Mouse (Mus musculus) intestine, embryonic 14.5 days (tissue): Measurements from ENCODE around the gene Klhl31. TPM values are rescaled to one million over a fixed set of nuclear protein-coding genes. Genes with fewer than 3 reads are reported as not detected.

Experiments
- ATAC-seq: fragments of 200-750 bp; cut with Nextera tagmentation; replicated peaks from 2 replicates; pipeline ENCODE4 v1.8.0; 2017; ENCODE audit warnings: low read depth, moderate number of reproducible peaks, moderate TSS enrichment, moderate library complexity; ENCODE audit not compliant: low FRiP score, low TSS enrichment
- DNase-seq: peaks from one replicate; pipeline ENCODE4 v3.0.0-alpha.2; 2018; ENCODE audit warnings: low spot score
- H3K27ac ChIP-seq: fragments of 300-500 bp; sonication (generic); 2 replicates; pipeline ENCODE4 v1.5.1; 2014; ENCODE audit warnings: low read depth, mild to moderate bottlenecking, control low read depth
- H3K27me3 ChIP-seq: fragments of 300-500 bp; sonication (generic); replicated peaks from 2 replicates; pipeline ENCODE4 v1.6.1; 2014; ENCODE audit warnings: low read length, control low read depth; ENCODE audit not compliant: control insufficient read depth, insufficient read depth
- H3K36me3 ChIP-seq: fragments of 300-500 bp; sonication (generic); 2 replicates; pipeline ENCODE4 v1.6.1; 2014; ENCODE audit warnings: low read length, control low read depth; ENCODE audit not compliant: control insufficient read depth, insufficient read depth
- H3K4me1 ChIP-seq: fragments of 300-500 bp; sonication (generic); replicated peaks from 2 replicates; pipeline ENCODE4 v1.6.1; 2014; ENCODE audit warnings: low read length, control low read depth, mixed read lengths; ENCODE audit not compliant: control insufficient read depth, insufficient read depth
- H3K4me2 ChIP-seq: fragments of 300-500 bp; sonication (generic); 2 replicates; pipeline ENCODE4 v1.6.1; 2014; ENCODE audit warnings: low read length
- H3K4me3 ChIP-seq: fragments of 300-500 bp; sonication (generic); 2 replicates; pipeline ENCODE4 v1.5.1; 2014; ENCODE audit warnings: low read depth, low read length, control low read depth, mixed read lengths
- H3K9ac ChIP-seq: fragments of 300-500 bp; sonication (generic); 2 replicates; pipeline ENCODE4 v1.6.1; 2014; ENCODE audit warnings: mild to moderate bottlenecking, low read length
- H3K9me3 ChIP-seq: fragments of 300-500 bp; sonication (generic); 2 replicates; pipeline ENCODE4 v1.6.1; 2016; ENCODE audit warnings: low read length, control low read depth; ENCODE audit not compliant: control insufficient read depth
- WGBS: fragments of 180-500 bp; shearing (Covaris S2); extraction: QIAGEN DNeasy Blood & Tissue Kit; methylation state at CpG from one replicate; pipeline ENCODE4 v1.1.7; 2014; 5-methylcytosine and 5-hydroxymethylcytosine counted together
- polyA plus RNA-seq: library from polyadenylated mRNA; unstranded; fragments of >200 nt; fragmentation: Nextera tagmentation; extraction: Ambion mirVana; gene quantifications from 2 replicates; pipeline ENCODE4 v1.2.1, GENCODE M21; 2014

Gene Klhl31
- polyA plus RNA-seq, 1 experiment from 2014 or later, result 0.09 TPM

GRCm38 (mm10) chr9:77695586-77695985 is 59.3 kb downstream of the Klhl31 start:
- 83% methylated on average over 5 of the region's 5 CpGs for WGBS
- Histone ChIP-seq H3K4me1 (no peaks in the 10 kb centered on the region), H3K9me3 (no peaks in the 10 kb centered on the region), H3K9ac (no peak overlapping the region), H3K27ac (no peak overlapping the region), H3K4me3 (no peak overlapping the region), H3K27me3 (no peaks in the 10 kb centered on the region), H3K4me2 (no peak overlapping the region), H3K36me3 (no peaks in the 10 kb centered on the region)
- no peak for ATAC-seq
- no peak for DNase-seq

GRCm38 (mm10) chr9:77703476-77703875 is 67.2 kb downstream of the Klhl31 start:
- Histone ChIP-seq H3K9ac (no peak overlapping the region), H3K4me3 (no peak overlapping the region), H3K9me3 (no peaks in the 10 kb centered on the region), H3K27ac (no peak overlapping the region), H3K36me3 (no peaks in the 10 kb centered on the region), H3K4me1 (no peaks in the 10 kb centered on the region), H3K4me2 (no peak overlapping the region), H3K27me3 (no peaks in the 10 kb centered on the region)
- WGBS, result 72% methylated on average over 4 of the region's 4 CpGs
- DNase-seq (no peak), ATAC-seq (no peak)

GRCm38 (mm10) chr9:77704108-77704507 is 67.8 kb downstream of the Klhl31 start:
- no peaks in the 10 kb centered on the region for H3K27me3 ChIP-seq
- 73% methylated on average over 4 of the region's 4 CpGs for WGBS
- no peak overlapping the region for H3K4me3 ChIP-seq
- H3K9me3 ChIP-seq, result no peaks in the 10 kb centered on the region
- ATAC-seq (no peak), DNase-seq (no peak)
- H3K36me3 ChIP-seq, result no peaks in the 10 kb centered on the region
- no peak overlapping the region for H3K4me2 ChIP-seq
- H3K9ac ChIP-seq, result no peak overlapping the region
- H3K4me1 ChIP-seq, result no peaks in the 10 kb centered on the region
- no peak overlapping the region for H3K27ac ChIP-seq

- H3K27me3 ChIP-seq, result no peaks in the 10 kb centered on the region
- ATAC-seq, result no peak
- H3K27ac ChIP-seq, result no peak overlapping the region
- no peak overlapping the region for H3K4me2 ChIP-seq
- H3K9ac ChIP-seq, result no peak overlapping the region
- no peak for DNase-seq
- H3K4me1 ChIP-seq, result no peaks in the 10 kb centered on the region
- H3K9me3 ChIP-seq, result no peaks in the 10 kb centered on the region
- H3K4me3 ChIP-seq, result no peak overlapping the region
- H3K36me3 ChIP-seq, result no peaks in the 10 kb centered on the region
- 85% methylated on average over 6 of the region's 6 CpGs for WGBS
Measured at GRCm38 (mm10) chr9:77706515-77706914, 70.2 kb downstream of the Klhl31 start.

- 62% methylated on average over 9 of the region's 9 CpGs for WGBS
- no peaks in the 10 kb centered on the region for H3K4me1 ChIP-seq
- H3K9me3 ChIP-seq, result no peaks in the 10 kb centered on the region
- no peaks in the 10 kb centered on the region for H3K36me3 ChIP-seq
- DNase-seq (no peak), ATAC-seq (no peak)
- H3K4me2 ChIP-seq, result no peak overlapping the region
- H3K27me3 ChIP-seq, result no peaks in the 10 kb centered on the region
- no peak overlapping the region for H3K4me3 ChIP-seq
- no peak overlapping the region for H3K9ac ChIP-seq
- no peak overlapping the region for H3K27ac ChIP-seq
Measured at GRCm38 (mm10) chr9:77707433-77708139, 71.3 kb downstream of the Klhl31 start.

GRCm38 (mm10) chr9:77708950-77709349 is 72.7 kb downstream of the Klhl31 start:
- Histone ChIP-seq H3K4me1 (no peaks in the 10 kb centered on the region), H3K9ac (no peak overlapping the region), H3K4me3 (no peak overlapping the region), H3K27ac (no peak overlapping the region), H3K4me2 (no peak overlapping the region), H3K27me3 (no peaks in the 10 kb centered on the region), H3K9me3 (no peaks in the 10 kb centered on the region), H3K36me3 (no peaks in the 10 kb centered on the region)
- DNase-seq, result no peak
- WGBS, result 85% methylated on average over 5 of the region's 5 CpGs
- ATAC-seq, result no peak

Other genes starting within 250 kb of the Klhl31 start
- 14.2 and 14.6 TPM in 2 replicates for gene Lrrc1, start 91.6 kb upstream of the Klhl31 start, polyA plus RNA-seq
- 15.3 and 16.4 TPM in 2 replicates for gene Gclc, start 118.0 kb downstream of the Klhl31 start, polyA plus RNA-seq